Mouse (Mus musculus) forebrain, embryonic 10.5 days (tissue): ENCODE data around the gene Nmt1. TPM values are rescaled to one million over a fixed set of nuclear protein-coding genes. Genes with fewer than 3 reads are reported as not detected.

Experiments
- DNase-seq: peaks from one replicate; pipeline ENCODE4 v3.0.0-alpha.2; 2017; ENCODE audit warnings: low spot score; ENCODE audit errors: extremely low spot score
- H3K27ac ChIP-seq: fragments of 300-500 bp; sonication (generic); 2 replicates; pipeline ENCODE4 v1.5.1; 2016; ENCODE audit warnings: mild to moderate bottlenecking
- H3K27me3 ChIP-seq: fragments of 300-500 bp; sonication (generic); 2 replicates; pipeline ENCODE4 v1.6.1; 2016; ENCODE audit warnings: mild to moderate bottlenecking; ENCODE audit not compliant: poor library complexity, severe bottlenecking
- H3K36me3 ChIP-seq: fragments of 300-500 bp; sonication (generic); replicated peaks from 2 replicates; pipeline ENCODE4 v1.6.1; 2016; ENCODE audit warnings: mild to moderate bottlenecking, moderate library complexity
- H3K4me1 ChIP-seq: fragments of 300-500 bp; sonication (generic); 2 replicates; pipeline ENCODE4 v1.6.1; 2016
- H3K4me3 ChIP-seq: fragments of 300-500 bp; sonication (generic); 2 replicates; pipeline ENCODE4 v1.5.1; 2016; ENCODE audit warnings: mild to moderate bottlenecking, moderate library complexity
- H3K9me3 ChIP-seq: fragments of 300-500 bp; sonication (generic); 2 replicates; pipeline ENCODE4 v1.6.1; 2016; ENCODE audit warnings: mild to moderate bottlenecking, moderate library complexity
- WGBS: fragments of 180-500 bp; shearing (Covaris S2); methylation state at CpG from one replicate; pipeline ENCODE4 v1.1.7; 2016; 5-methylcytosine and 5-hydroxymethylcytosine counted together
- polyA plus RNA-seq: library from polyadenylated mRNA; unstranded; fragments of >200 nt; fragmentation: Nextera tagmentation; extraction: Ambion mirVana; gene quantifications from 2 replicates; pipeline ENCODE4 v1.2.1, GENCODE M21; 2016

Gene Nmt1
- polyA plus RNA-seq, 1 experiment from 2014 or later, result 62.4 TPM

DNA sequence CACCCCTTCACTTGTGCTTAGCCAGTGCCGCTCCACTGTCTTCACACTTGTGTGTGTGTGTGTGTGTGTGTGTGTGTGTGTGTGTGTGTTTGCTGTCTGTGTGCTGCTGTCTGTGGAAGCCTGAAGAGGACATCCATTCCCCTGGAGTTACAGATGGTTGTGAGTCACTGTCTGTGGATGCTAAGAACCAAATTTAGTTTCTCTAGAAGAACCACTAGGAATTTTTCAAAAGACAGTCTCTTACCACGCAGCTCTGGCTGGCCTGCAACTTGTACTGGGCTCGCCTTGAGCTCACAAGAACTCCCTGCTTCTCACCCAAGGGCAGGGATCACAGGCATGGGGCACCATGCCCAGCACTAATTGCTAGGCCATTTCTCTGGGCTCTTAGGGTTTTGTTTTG lies 5.0 kb downstream of the Nmt1 start:
- no peaks in the 10 kb centered on the region for H3K9me3 ChIP-seq
- DNase-seq, result no peak
- no peak overlapping the region for H3K27ac ChIP-seq
- H3K36me3 ChIP-seq, result peaks cover 60% of the 10 kb centered on the region
- H3K4me3 ChIP-seq, result no peak overlapping the region
- WGBS, result 92% methylated on average over 3 of the region's 3 CpGs
- H3K27me3 ChIP-seq, result no peaks in the 10 kb centered on the region
- peaks cover 14% of the 10 kb centered on the region for H3K4me1 ChIP-seq

DNA sequence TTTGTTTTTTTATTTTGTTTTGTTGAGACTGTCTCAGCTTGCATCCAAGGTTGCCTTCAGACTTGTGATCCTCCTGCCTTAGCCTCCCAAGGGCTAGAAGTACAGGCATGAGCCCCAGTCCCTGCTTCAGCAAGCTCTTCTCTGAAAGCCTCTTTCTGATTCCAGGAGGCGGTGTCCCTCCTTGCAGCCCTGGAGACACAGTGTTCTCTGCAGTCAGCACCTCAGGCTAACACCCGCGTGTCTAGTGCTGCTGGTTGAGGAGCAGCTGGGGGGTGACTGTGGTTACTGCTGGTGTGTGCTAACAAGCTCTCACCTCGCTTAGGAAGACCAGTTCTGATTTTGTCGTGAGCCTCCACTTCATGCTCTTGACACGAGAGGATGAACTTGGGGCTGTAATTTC lies 7.0 kb downstream of the Nmt1 start:
- H3K4me3 ChIP-seq, result no peak overlapping the region
- no peak for DNase-seq
- H3K4me1 ChIP-seq, result peaks cover 2% of the 10 kb centered on the region
- 91% methylated on average over 6 of the region's 6 CpGs for WGBS
- H3K36me3 ChIP-seq, result peaks cover 73% of the 10 kb centered on the region
- no peak overlapping the region for H3K27ac ChIP-seq
- H3K27me3 ChIP-seq, result no peaks in the 10 kb centered on the region
- H3K9me3 ChIP-seq, result no peaks in the 10 kb centered on the region

DNA sequence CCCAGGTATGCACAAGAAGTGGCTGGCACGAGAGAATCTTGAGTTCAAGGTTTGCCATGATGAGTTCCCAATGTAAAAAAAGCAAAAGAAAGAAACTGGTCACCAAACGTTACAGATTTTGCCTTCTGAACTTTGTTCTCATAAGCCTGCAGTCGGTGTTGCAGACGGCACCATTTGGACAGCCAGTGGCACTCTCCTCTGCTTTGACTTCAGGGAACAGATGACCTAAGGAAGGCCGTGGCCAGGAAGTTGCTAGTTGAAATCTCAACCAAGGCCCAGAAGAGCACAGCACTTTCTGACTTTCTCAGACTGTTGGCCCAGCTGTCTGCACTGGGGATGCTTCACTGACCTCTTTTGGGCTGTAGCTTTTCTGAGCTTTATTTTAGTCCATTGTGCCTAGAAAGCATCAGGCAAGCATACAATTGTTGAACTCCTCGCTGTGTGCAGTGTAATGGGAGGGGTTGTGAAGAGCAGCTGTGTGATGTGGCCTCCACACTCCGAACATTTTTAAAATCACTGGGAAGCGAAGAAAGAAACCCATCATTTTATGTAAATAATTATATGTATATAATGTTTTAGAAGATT lies 9.0 kb downstream of the Nmt1 start:
- 91% methylated on average over 8 of the region's 8 CpGs for WGBS
- H3K27me3 ChIP-seq, result no peaks in the 10 kb centered on the region
- no peak for DNase-seq
- no peak overlapping the region for H3K27ac ChIP-seq
- no peaks in the 10 kb centered on the region for H3K9me3 ChIP-seq
- no peak overlapping the region for H3K4me3 ChIP-seq
- H3K4me1 ChIP-seq, result no peaks in the 10 kb centered on the region
- peaks cover 71% of the 10 kb centered on the region for H3K36me3 ChIP-seq

DNA sequence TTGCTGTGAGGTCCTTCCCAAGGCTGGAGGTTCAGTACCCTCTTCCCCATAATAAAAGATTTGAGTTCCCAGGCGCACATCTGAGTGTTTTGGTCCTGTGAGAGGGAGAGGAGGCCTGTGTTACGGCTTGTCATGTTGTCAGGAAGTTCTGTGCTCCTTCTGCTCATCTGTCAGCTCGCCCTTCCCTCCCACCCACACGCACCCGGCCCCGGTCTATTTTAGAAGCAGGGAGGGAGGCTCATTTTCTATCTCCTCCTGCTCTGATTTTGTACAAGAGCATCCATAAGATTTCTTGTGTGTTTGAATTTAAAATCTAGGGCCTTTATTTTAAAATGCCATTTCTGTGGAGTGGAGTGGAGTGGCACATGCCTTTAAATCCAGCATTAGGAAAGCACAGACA lies 10.0 kb downstream of the Nmt1 start:
- Histone ChIP-seq H3K4me1 (no peaks in the 10 kb centered on the region), H3K4me3 (no peak overlapping the region), H3K9me3 (no peaks in the 10 kb centered on the region), H3K27me3 (no peaks in the 10 kb centered on the region), H3K27ac (no peak overlapping the region), H3K36me3 (peaks cover 72% of the 10 kb centered on the region)
- 93% methylated on average over 6 of the region's 6 CpGs for WGBS
- no peak for DNase-seq

DNA sequence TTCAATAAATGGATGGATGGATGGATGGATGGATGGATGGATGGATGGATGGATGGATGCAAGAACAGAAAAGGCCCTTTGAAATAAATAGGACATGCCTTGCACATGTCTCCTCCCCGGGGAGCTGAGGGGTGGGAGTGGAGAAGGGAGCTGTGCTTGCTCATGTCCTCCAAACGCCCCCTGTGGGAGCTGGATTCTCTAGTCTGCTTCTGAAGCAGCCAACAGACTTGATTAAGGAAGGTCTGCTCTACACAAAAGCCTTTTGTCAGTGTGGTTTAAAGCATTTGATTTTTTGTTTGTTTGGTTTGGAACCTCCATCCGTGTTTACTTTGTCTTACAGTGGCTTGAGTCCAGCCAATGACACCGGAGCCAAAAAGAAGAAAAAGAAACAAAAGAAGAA lies 14.8 kb downstream of the Nmt1 start:
- no peak for DNase-seq
- 0 out of 2 replicates have a peak, but pooled peaks cover 4% of the 10 kb centered on the region for H3K4me1 ChIP-seq
- H3K27me3 ChIP-seq, result no peaks in the 10 kb centered on the region
- WGBS, result 89% methylated on average over 4 of the region's 4 CpGs
- no peak overlapping the region for H3K27ac ChIP-seq
- peaks cover 80% of the 10 kb centered on the region for H3K36me3 ChIP-seq
- H3K4me3 ChIP-seq, result no peak overlapping the region
- no peaks in the 10 kb centered on the region for H3K9me3 ChIP-seq

DNA sequence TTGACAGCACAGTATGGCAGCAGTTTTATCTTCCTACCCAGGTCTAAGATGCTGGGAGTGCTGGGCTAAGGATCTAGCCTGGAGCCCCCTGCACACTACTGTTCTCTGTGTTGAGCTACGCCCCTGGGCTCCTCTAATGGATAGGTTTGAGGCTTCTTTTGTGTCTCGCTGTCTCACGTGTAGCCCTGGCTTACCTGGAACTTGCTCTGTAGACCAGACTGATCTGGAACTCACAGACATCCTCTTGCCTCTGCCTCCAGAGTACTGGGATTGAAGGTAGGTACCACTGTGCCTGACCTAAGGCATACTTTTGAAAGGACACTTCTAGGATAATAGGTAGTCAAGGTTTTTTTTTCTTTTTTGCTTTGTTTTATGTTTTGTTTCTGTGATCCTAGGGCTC lies 16.0 kb downstream of the Nmt1 start:
- 97% methylated on average over 3 of the region's 3 CpGs for whole genome bisulfite sequencing
- peaks cover 68% of the 10 kb centered on the region for H3K36me3 ChIP-seq
- H3K27ac ChIP-seq, result no peak overlapping the region

DNA sequence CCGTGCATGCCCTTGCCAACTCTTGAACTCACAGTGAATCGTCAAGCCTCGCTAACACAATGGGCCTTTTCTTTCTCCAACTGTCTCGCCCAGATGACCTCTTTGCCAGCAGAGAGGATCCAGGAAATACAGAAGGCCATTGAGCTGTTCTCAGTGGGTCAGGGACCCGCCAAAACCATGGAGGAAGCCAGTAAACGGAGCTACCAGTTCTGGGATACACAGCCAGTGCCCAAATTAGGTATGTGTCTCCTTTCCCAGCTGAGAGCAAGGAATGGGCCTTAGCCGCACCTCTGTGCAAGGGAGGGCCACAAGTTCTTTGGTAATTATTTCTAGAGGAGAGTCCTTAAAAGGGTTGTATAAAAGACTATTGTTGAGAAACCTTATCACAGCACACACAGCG lies 18.3 kb downstream of the Nmt1 start:
- DNase-seq, result no peak
- Histone ChIP-seq H3K36me3 (peaks cover 77% of the 10 kb centered on the region), H3K9me3 (no peaks in the 10 kb centered on the region), H3K27ac (no peak overlapping the region), H3K4me1 (0 out of 2 replicates have a peak, but pooled peaks cover 4% of the 10 kb centered on the region), H3K27me3 (no peaks in the 10 kb centered on the region), H3K4me3 (no peak overlapping the region)
- 59% methylated on average over 8 of the region's 8 CpGs for WGBS

More for the DNA sequence above, 16.0 kb downstream of the Nmt1 start:
- Histone ChIP-seq H3K9me3 (no peaks in the 10 kb centered on the region), H3K4me1 (0 out of 2 replicates have a peak, but pooled peaks cover 4% of the 10 kb centered on the region), H3K27me3 (no peaks in the 10 kb centered on the region), H3K4me3 (no peak overlapping the region)
- no peak for DNase-seq

DNA sequence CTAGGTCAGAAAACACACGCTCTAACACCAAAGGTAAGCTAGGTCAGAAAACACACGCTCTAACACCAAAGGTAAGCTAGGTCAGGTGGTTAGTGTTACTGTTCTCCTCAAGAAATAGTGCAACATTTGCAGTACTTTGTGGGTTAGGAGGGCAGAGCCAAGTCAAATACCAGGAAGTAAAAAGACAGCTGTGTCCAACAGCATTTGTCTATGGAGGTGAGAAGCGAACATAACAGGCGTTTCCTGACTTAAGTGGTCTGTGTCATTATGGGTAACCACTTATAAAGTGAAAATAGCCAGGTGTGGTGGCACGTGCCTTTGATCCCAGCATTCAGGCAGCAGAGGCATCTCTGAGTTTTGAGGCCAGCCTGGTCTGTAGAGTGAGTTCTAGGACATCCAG lies 21.6 kb downstream of the Nmt1 start:
- Histone ChIP-seq H3K36me3 (peaks cover 77% of the 10 kb centered on the region), H3K27ac (no peak overlapping the region), H3K4me3 (no peak overlapping the region), H3K4me1 (0 out of 2 replicates have a peak, but pooled peaks cover 4% of the 10 kb centered on the region), H3K9me3 (no peaks in the 10 kb centered on the region), H3K27me3 (no peaks in the 10 kb centered on the region)
- 94% methylated on average over 5 of the region's 5 CpGs for WGBS
- no peak for DNase-seq

DNA sequence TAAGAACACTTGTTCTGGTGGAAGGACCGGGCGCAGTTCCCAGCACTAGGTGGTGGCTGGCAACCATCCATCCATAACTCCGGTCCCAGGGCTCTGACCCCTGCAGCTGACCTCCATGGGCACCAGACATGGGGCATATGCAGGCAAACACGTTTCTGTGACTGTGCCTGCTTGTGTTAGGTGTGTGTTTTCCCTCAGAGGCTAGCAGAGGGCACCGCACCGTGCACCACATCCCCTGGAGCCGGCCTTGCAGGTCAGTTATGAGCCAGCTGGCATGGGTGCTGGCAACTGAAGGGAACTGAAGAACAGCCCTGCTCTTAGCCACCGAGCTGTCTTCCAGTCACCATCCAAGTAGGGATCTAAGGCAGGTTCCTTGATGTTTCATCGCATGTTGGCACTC lies 22.2 kb downstream of the Nmt1 start:
- H3K36me3 ChIP-seq, result peaks cover 75% of the 10 kb centered on the region
- H3K27ac ChIP-seq, result no peak overlapping the region
- H3K4me3 ChIP-seq, result no peak overlapping the region
- WGBS, result 95% methylated on average over 9 of the region's 9 CpGs
- no peak for DNase-seq
- H3K27me3 ChIP-seq, result no peaks in the 10 kb centered on the region
- H3K9me3 ChIP-seq, result no peaks in the 10 kb centered on the region
- H3K4me1 ChIP-seq, result 0 out of 2 replicates have a peak, but pooled peaks cover 4% of the 10 kb centered on the region

DNA sequence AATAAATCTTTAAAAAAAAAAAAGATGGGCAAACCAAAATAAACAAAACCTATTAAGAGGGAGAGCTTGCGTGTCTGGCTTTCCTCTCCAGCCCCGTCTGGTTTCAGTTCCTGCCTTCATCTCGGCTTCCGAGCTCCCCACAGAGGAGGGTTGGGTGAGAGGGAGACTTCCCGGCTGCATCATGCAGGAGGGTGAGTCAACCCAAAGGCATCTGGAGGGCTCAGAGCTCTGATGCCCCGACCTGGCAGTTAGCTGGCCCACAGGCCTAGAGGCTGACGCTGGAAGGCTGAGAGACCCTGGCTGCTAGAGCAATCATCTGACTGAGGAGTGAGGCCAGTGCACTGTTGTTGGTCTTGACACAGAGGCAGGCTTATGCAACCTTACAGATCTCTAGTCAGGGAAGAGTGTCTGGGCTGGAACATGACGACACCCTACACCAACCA lies 23.3 kb downstream of the Nmt1 start:
- H3K36me3 ChIP-seq, result peaks cover 75% of the 10 kb centered on the region

DNA sequence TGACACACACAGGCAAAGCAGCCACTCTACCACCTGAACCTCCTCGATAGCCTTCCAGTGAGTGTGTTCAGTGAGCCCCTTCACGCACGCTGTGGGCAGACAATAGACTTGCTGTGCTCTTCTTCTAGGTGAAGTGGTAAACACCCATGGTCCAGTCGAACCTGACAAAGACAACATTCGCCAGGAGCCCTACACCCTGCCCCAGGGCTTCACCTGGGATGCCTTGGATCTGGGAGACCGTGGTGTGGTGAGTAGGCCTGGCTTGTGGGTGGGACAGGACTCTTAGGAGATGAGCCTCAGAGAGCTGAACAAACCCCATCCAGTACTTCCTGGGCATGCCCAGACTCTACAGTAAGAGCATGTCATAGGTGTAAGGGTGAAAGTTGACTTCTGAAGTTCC lies 24.1 kb downstream of the Nmt1 start:
- Histone ChIP-seq H3K4me1 (no peaks in the 10 kb centered on the region), H3K27ac (no peak overlapping the region), H3K9me3 (no peaks in the 10 kb centered on the region), H3K4me3 (no peak overlapping the region), H3K36me3 (peaks cover 77% of the 10 kb centered on the region), H3K27me3 (no peaks in the 10 kb centered on the region)
- 94% methylated on average over 6 of the region's 6 CpGs for WGBS
- no peak for DNase-seq

More for the DNA sequence above, 23.3 kb downstream of the Nmt1 start:
- no peak overlapping the region for H3K4me3 ChIP-seq
- DNase-seq, result no peak
- H3K27ac ChIP-seq, result no peak overlapping the region
- 84% methylated on average over 8 of the region's 8 CpGs for WGBS
- no peaks in the 10 kb centered on the region for H3K9me3 ChIP-seq
- H3K27me3 ChIP-seq, result no peaks in the 10 kb centered on the region
- 0 out of 2 replicates have a peak, but pooled peaks cover 2% of the 10 kb centered on the region for H3K4me1 ChIP-seq

DNA sequence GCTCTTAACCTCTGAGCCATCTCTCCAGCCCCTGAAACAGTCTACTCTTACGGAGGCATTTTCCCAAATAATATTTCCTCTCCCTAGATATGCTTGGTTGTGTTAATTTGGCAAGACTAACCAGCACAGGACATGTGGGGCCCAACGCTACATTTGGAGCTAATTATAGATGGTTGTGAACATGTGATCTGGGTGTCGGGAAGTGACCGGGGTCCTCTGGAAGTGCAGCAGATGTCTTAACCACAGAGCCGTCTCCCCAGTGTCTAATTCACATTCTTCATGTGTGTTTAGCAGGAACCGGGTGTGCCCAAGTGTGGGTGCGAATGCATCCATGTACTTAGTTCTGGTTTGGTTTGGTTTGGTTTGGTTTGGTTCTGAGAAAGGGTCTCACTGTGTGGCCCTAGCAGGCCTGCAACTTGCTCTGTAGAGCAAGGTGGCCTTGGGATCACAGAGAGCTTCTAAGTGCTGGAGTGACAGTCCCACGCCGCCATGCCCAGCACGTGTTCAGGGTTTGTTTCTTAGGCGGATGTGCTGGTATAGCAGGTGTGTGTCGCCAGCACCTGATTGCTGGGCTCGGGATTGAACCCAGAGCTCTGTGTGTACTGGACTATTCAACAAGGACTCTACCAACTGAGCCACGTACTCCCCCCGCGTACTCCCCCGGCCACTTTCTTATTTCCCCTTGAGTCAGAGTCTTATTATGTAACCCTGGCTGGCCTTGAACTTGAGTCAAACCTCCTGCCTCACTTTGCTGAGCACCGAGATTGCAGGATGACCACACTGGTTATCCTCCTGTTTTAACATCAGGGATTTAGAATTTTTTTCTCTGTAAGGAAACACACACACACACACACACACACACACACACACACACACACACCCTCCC lies 25.4 kb downstream of the Nmt1 start:
- no peak overlapping the region for H3K27ac ChIP-seq
- no peak for DNase-seq

DNA sequence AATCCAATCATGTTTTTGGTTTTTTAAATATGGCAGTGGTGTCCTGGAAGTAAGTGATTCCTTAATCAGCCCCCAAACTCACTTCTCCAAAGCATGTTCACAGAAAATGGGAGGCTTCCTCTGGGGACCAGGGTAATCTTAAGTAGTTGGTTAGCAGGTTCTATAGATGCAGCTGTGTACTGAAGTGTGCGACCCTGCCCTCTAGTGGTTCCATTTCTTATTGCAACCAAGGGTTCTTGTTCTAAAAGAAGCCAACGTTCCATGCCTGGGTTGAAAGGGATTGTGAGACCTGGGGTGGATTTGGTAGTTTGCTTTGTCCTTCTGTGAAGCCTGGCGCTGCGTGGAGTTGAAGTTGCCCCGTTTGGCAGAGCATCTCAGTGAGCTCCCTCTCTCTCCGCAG lies 26.8 kb downstream of the Nmt1 start:
- WGBS, result 45% methylated on average over 6 of the region's 6 CpGs
- Histone ChIP-seq H3K4me3 (no peak overlapping the region), H3K9me3 (no peaks in the 10 kb centered on the region), H3K27me3 (no peaks in the 10 kb centered on the region), H3K4me1 (no peaks in the 10 kb centered on the region), H3K27ac (no peak overlapping the region), H3K36me3 (peaks cover 93% of the 10 kb centered on the region)
- peak; percentile 62 for DNase-seq

More for the DNA sequence above, 25.4 kb downstream of the Nmt1 start:
- WGBS, result 93% methylated on average over 18 of the region's 18 CpGs
- H3K36me3 ChIP-seq, result peaks cover 83% of the 10 kb centered on the region
- no peak overlapping the region for H3K4me3 ChIP-seq
- H3K9me3 ChIP-seq, result no peaks in the 10 kb centered on the region
- no peaks in the 10 kb centered on the region for H3K4me1 ChIP-seq
- no peaks in the 10 kb centered on the region for H3K27me3 ChIP-seq
